Mouse (Mus musculus) limb, embryonic 15.5 days (tissue): ENCODE data around the gene Nudt14. TPM values are rescaled to one million over a fixed set of nuclear protein-coding genes. Genes with fewer than 3 reads are reported as not detected.

Source experiments
- ATAC-seq: fragments of 200-750 bp; cut with Nextera tagmentation; 2 replicates; pipeline ENCODE4 v1.8.0; 2017; ENCODE audit warnings: low read depth, moderate TSS enrichment; ENCODE audit not compliant: insufficient number of reproducible peaks, low FRiP score, low TSS enrichment
- H3K27ac ChIP-seq: fragments of 300-500 bp; sonication (generic); 2 replicates; pipeline ENCODE4 v1.5.1; 2015; ENCODE audit warnings: moderate library complexity, mild to moderate bottlenecking, inconsistent platforms
- H3K27me3 ChIP-seq: fragments of 300-500 bp; sonication (generic); 2 replicates; pipeline ENCODE4 v1.6.1; 2015; ENCODE audit warnings: inconsistent platforms
- H3K36me3 ChIP-seq: fragments of 300-500 bp; sonication (generic); 2 replicates; pipeline ENCODE4 v1.6.1; 2015; ENCODE audit warnings: inconsistent platforms
- H3K4me1 ChIP-seq: fragments of 300-500 bp; sonication (generic); 2 replicates; pipeline ENCODE4 v1.6.1; 2015; ENCODE audit warnings: inconsistent platforms
- H3K4me2 ChIP-seq: fragments of 300-500 bp; sonication (generic); 2 replicates; pipeline ENCODE4 v1.6.1; 2015; ENCODE audit warnings: mild to moderate bottlenecking, inconsistent platforms
- H3K4me3 ChIP-seq: fragments of 300-500 bp; sonication (generic); 2 replicates; pipeline ENCODE4 v1.5.1; 2015; ENCODE audit warnings: mild to moderate bottlenecking, inconsistent platforms
- H3K9ac ChIP-seq: fragments of 300-500 bp; sonication (generic); 2 replicates; pipeline ENCODE4 v1.6.1; 2015; ENCODE audit warnings: inconsistent platforms
- H3K9me3 ChIP-seq: fragments of 300-500 bp; sonication (generic); 2 replicates; pipeline ENCODE4 v1.6.1; 2016; ENCODE audit warnings: inconsistent platforms
- WGBS: fragments of 180-500 bp; shearing (Covaris S2); methylation state at CpG from one replicate; pipeline ENCODE4 v1.1.7; 2015; 5-methylcytosine and 5-hydroxymethylcytosine counted together
- polyA plus RNA-seq: library from polyadenylated mRNA; unstranded; fragments of >200 nt; fragmentation: Nextera tagmentation; extraction: Ambion mirVana; gene quantifications from 2 replicates; pipeline ENCODE4 v1.2.1, GENCODE M21; 2015

Nudt14 gene
- polyA plus RNA-seq, 1 experiment from 2014 or later, result 71.2 TPM

GRCm38 (mm10) chr12:112927265-112927664 lies 14.7 kb downstream of the Nudt14 start:
- Histone ChIP-seq H3K4me3 (peak overlapping the region; percentile 55), H3K36me3 (no peaks in the 10 kb centered on the region), H3K27ac (no peak overlapping the region), H3K9me3 (no peaks in the 10 kb centered on the region), H3K4me1 (peaks cover 37% of the 10 kb centered on the region), H3K9ac (no peak overlapping the region), H3K4me2 (peak overlapping the region; percentile 96), H3K27me3 (peaks cover 57% of the 10 kb centered on the region)
- 44% methylated on average over 14 of the region's 14 CpGs for WGBS
- ATAC-seq, result no peak

GRCm38 (mm10) chr12:112925950-112926349 lies 16.0 kb downstream of the Nudt14 start:
- H3K4me2 ChIP-seq, result no peak overlapping the region

GRCm38 (mm10) chr12:112922541-112922940 lies 19.4 kb downstream of the Nudt14 start:
- Histone ChIP-seq H3K4me2 (no peak overlapping the region), H3K9me3 (no peaks in the 10 kb centered on the region), H3K4me1 (peaks cover 13% of the 10 kb centered on the region), H3K9ac (no peak overlapping the region), H3K27me3 (peaks cover 12% of the 10 kb centered on the region), H3K36me3 (no peaks in the 10 kb centered on the region), H3K4me3 (no peak overlapping the region), H3K27ac (no peak overlapping the region)
- no peak for ATAC-seq
- 27% methylated on average over 3 of the region's 3 CpGs for WGBS

More at GRCm38 (mm10) chr12:112925950-112926349, 16.0 kb downstream of the Nudt14 start:
- Histone ChIP-seq H3K4me3 (no peak overlapping the region), H3K4me1 (peaks cover 38% of the 10 kb centered on the region), H3K27me3 (peaks cover 46% of the 10 kb centered on the region), H3K36me3 (no peaks in the 10 kb centered on the region), H3K9me3 (no peaks in the 10 kb centered on the region), H3K27ac (no peak overlapping the region), H3K9ac (no peak overlapping the region)
- ATAC-seq, result no peak
- WGBS, result 78% methylated on average over 6 of the region's 6 CpGs

- Histone ChIP-seq H3K9me3 (no peaks in the 10 kb centered on the region), H3K4me2 (no peak overlapping the region), H3K4me1 (0 out of 2 replicates have a peak, but pooled peaks cover 5% of the 10 kb centered on the region), H3K4me3 (no peak overlapping the region), H3K27me3 (peaks cover 2% of the 10 kb centered on the region), H3K27ac (no peak overlapping the region), H3K9ac (no peak overlapping the region), H3K36me3 (no peaks in the 10 kb centered on the region)
- no peak for ATAC-seq
- 82% methylated on average over 12 of the region's 12 CpGs for WGBS
Measured at GRCm38 (mm10) chr12:112921518-112921917, 20.4 kb downstream of the Nudt14 start.

DNA sequence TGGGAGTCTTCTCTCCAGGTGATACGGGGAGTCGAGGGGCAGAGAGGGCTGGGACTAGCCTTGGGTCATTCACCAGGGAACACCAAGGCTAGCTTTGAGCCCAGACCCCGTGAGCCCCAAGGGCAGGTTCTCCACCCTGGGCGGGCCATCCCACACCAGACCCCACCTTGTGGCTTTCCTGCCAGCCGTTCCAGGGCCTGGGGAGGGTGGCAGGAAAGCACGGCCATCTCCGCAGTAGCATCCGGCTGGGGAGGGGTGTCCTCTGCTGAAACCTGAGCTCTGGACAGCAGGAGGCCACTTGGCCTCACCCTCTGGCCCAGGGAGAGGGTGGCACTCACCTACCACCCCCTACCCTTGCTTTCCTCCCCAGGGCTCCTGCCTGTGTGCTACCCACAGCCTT lies 24.0 kb downstream of the Nudt14 start:
- no peaks in the 10 kb centered on the region for H3K9me3 ChIP-seq
- H3K27me3 ChIP-seq, result no peaks in the 10 kb centered on the region
- no peak overlapping the region for H3K4me3 ChIP-seq
- H3K27ac ChIP-seq, result no peak overlapping the region
- no peak overlapping the region for H3K9ac ChIP-seq
- H3K36me3 ChIP-seq, result peaks cover 5% of the 10 kb centered on the region
- WGBS, result 50% methylated on average over 8 of the region's 8 CpGs
- ATAC-seq, result no peak
- no peak overlapping the region for H3K4me2 ChIP-seq
- 0 out of 2 replicates have a peak, but pooled peaks cover 2% of the 10 kb centered on the region for H3K4me1 ChIP-seq

DNA sequence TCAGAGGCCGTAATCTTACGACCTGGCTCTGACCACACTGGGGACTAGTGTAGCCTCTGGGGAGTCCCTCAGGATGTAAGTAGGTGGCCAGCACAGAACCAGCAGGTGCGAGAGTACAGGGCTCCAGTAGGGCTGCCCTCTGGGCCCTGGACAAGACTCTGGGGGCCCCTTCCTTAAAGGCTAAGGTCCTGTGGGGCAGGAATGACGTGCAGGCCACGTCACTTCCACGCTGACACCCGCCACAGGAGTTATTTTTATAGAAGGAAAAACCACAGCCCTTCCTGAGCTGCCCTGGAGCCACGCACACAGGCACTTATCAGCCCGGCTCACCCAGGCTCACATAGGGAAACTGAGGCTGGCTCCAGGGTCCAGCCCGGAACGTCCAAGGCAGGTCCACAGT lies 24.4 kb downstream of the Nudt14 start:
- no peak overlapping the region for H3K9ac ChIP-seq
- 68% methylated on average over 11 of the region's 11 CpGs for WGBS
- H3K27me3 ChIP-seq, result no peaks in the 10 kb centered on the region
- no peak overlapping the region for H3K4me3 ChIP-seq
- H3K36me3 ChIP-seq, result peaks cover 5% of the 10 kb centered on the region
- H3K27ac ChIP-seq, result 0 out of 2 replicates have a peak overlapping the region, but pooled peaks have one; percentile 35
- 0 out of 2 replicates have a peak, but pooled peaks cover 2% of the 10 kb centered on the region for H3K4me1 ChIP-seq
- no peaks in the 10 kb centered on the region for H3K9me3 ChIP-seq
- no peak overlapping the region for H3K4me2 ChIP-seq
- ATAC-seq, result no peak

GRCm38 (mm10) chr12:112916698-112917400 lies 25.1 kb downstream of the Nudt14 start:
- ATAC-seq, result 0 out of 2 replicates have a peak, but pooled peaks have one; percentile 28
- no peaks in the 10 kb centered on the region for H3K27me3 ChIP-seq
- H3K9ac ChIP-seq, result no peak overlapping the region
- no peak overlapping the region for H3K4me2 ChIP-seq
- no peaks in the 10 kb centered on the region for H3K9me3 ChIP-seq
- H3K4me1 ChIP-seq, result 0 out of 2 replicates have a peak, but pooled peaks cover 1% of the 10 kb centered on the region
- H3K36me3 ChIP-seq, result peaks cover 5% of the 10 kb centered on the region
- H3K27ac ChIP-seq, result 0 out of 2 replicates have a peak overlapping the region, but pooled peaks have one; percentile 35
- 76% methylated on average over 16 of the region's 16 CpGs for WGBS
- H3K4me3 ChIP-seq, result no peak overlapping the region

- Histone ChIP-seq H3K9ac (no peak overlapping the region), H3K4me3 (no peak overlapping the region), H3K27ac (no peak overlapping the region), H3K4me2 (no peak overlapping the region), H3K9me3 (no peaks in the 10 kb centered on the region), H3K36me3 (peaks cover 8% of the 10 kb centered on the region), H3K27me3 (no peaks in the 10 kb centered on the region), H3K4me1 (no peaks in the 10 kb centered on the region)
- 72% methylated on average over 13 of the region's 13 CpGs for WGBS
- no peak for ATAC-seq
Measured at GRCm38 (mm10) chr12:112915587-112915986, 26.3 kb downstream of the Nudt14 start.

DNA sequence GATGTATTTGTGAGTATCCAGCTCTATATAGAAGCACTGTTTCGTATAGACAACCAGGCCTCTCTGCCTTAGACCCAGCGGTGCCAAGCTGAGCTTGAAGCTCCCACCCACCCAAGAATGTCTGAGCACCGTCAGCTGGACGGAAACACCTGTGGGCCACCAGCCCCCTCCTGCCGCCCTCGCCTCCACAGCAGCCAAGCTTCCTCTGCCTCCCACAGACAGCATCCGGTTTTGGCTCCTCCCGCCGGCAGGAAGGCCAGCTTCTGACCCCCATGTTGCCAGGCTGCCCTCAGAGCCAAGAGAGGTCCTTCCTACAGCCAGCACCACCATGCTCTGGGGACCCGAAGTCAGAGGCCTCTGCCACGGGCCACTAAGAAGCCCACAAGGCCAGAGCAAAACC lies 27.4 kb downstream of the Nudt14 start:
- ATAC-seq, result no peak
- no peak overlapping the region for H3K4me2 ChIP-seq
- 60% methylated on average over 11 of the region's 11 CpGs for WGBS
- H3K27ac ChIP-seq, result no peak overlapping the region
- no peaks in the 10 kb centered on the region for H3K4me1 ChIP-seq
- H3K36me3 ChIP-seq, result peaks cover 15% of the 10 kb centered on the region
- H3K27me3 ChIP-seq, result no peaks in the 10 kb centered on the region
- no peaks in the 10 kb centered on the region for H3K9me3 ChIP-seq
- H3K9ac ChIP-seq, result no peak overlapping the region
- H3K4me3 ChIP-seq, result no peak overlapping the region

- 86% methylated on average over 28 of the region's 28 CpGs for WGBS
- H3K36me3 ChIP-seq, result peaks cover 15% of the 10 kb centered on the region
- H3K4me2 ChIP-seq, result no peak overlapping the region
- no peak for ATAC-seq
- no peaks in the 10 kb centered on the region for H3K4me1 ChIP-seq
- H3K27me3 ChIP-seq, result no peaks in the 10 kb centered on the region
- no peak overlapping the region for H3K4me3 ChIP-seq
- no peaks in the 10 kb centered on the region for H3K9me3 ChIP-seq
- no peak overlapping the region for H3K27ac ChIP-seq
- H3K9ac ChIP-seq, result no peak overlapping the region
Measured at GRCm38 (mm10) chr12:112912951-112913745, 28.8 kb downstream of the Nudt14 start.

DNA sequence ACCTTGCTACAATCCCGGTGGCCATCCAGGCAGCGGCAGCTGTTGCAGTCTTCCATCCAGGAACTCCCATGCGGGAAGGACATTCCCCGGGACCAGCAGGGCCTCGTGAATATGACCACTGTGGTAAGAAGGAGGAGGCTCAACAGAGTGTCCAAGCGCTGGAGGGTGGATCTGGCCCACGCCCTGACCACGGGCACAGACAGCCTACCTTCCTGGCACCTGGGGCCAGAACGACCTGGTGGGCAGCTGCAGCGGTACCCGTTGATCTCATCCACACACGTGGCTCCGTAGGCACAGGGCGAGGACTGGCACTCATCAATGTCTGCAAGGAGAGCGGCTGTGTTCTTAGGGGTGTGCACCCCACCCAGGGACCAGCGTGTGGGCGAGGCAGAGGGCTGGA lies 30.2 kb downstream of the Nudt14 start:
- Histone ChIP-seq H3K27ac (no peak overlapping the region), H3K4me2 (no peak overlapping the region), H3K4me3 (no peak overlapping the region), H3K27me3 (no peaks in the 10 kb centered on the region), H3K9ac (no peak overlapping the region), H3K9me3 (no peaks in the 10 kb centered on the region), H3K36me3 (peaks cover 15% of the 10 kb centered on the region), H3K4me1 (no peaks in the 10 kb centered on the region)
- WGBS, result 88% methylated on average over 17 of the region's 17 CpGs
- no peak for ATAC-seq

DNA sequence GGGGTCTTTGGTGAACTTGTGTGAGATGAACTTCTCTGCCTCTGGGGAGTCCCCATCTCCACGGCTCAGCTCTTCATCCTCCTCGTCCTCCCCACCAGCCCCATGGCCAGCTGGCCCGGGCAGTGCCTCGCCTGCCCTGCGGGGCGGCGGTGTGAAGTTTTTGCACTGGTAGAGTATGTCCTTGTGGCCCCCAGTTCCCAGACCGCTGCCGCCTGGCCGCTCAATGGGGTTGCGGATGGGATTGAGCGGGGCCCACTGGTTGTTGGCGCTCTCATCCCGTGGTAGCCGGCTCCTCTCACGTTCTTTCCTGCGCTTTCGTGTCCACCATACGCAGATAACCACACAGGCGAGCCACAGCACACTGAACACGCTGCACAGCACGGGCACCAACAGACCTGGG lies 32.9 kb downstream of the Nudt14 start:
- H3K4me1 ChIP-seq, result 0 out of 2 replicates have a peak, but pooled peaks cover 2% of the 10 kb centered on the region
- no peaks in the 10 kb centered on the region for H3K9me3 ChIP-seq
- no peak overlapping the region; the same call in 1 of the 2 replicates for H3K27ac ChIP-seq
- H3K9ac ChIP-seq, result no peak overlapping the region
- ATAC-seq, result no peak
- H3K4me3 ChIP-seq, result no peak overlapping the region
- H3K27me3 ChIP-seq, result no peaks in the 10 kb centered on the region
- WGBS, result 95% methylated on average over 22 of the region's 22 CpGs
- H3K4me2 ChIP-seq, result no peak overlapping the region
- H3K36me3 ChIP-seq, result peaks cover 9% of the 10 kb centered on the region
